In the genomic region with DNA sequence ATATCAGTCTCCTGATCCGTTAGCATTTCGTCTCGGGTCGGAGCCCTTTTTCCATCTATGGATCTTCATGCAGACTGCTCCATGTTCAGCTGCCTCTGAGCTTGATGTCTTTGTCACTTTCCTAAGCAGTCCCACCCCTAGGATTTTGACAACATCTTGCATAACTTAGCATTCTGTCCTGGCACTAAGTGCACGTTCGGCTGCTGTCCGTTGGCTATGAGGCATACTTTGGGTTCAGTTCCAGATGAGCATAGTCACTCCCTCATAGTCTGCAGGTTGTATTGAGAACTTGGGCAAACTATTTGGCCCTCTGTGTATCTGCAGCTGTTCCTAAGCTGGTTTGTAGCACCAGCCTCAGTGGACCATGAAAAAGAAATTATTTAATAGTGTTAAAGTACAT, we compare ENCODE assay signal across 28 mouse cellular contexts.
"Had no signal": no experiment of that assay in that cellular context is flagged by ENCODE, and none has a peak within 500 bp of the region (broad histone marks: within the 10 kb centered on the region; RNA-seq: fewer than 3 reads in every experiment).

No protein-coding gene starts in this region.

- H3K27ac ChIP-seq: gastrocnemius, adult 2 months; heart, adult 2 months; heart, embryonic 13.5 days; heart, embryonic 15.5 days; hindbrain, embryonic 10.5 days; hindbrain, embryonic 12.5 days; hindbrain, embryonic 14.5 days; intestine, embryonic 15.5 days; layer of hippocampus, adult 2 months; left cerebral cortex, adult 2 months; limb, embryonic 10.5 days; limb, embryonic 12.5 days; liver, embryonic 12.5 days; liver, embryonic 14.5 days had no signal

- H3K4me3 ChIP-seq: gastrocnemius, adult 2 months; heart, adult 2 months; heart, embryonic 13.5 days; heart, embryonic 15.5 days; hindbrain, embryonic 10.5 days; hindbrain, embryonic 12.5 days; intestine, embryonic 15.5 days; layer of hippocampus, adult 2 months; left cerebral cortex, adult 2 months; limb, embryonic 10.5 days; limb, embryonic 12.5 days; liver, embryonic 12.5 days had no signal

- ATAC-seq: hindbrain, embryonic 16.5 days; inflammation-experienced regulatory T-cells, adult 6 months; intestine, embryonic 15.5 days; intestine, postnatal 0 days; liver, embryonic 12.5 days had no signal

- H3K9me3 ChIP-seq: heart, embryonic 13.5 days; heart, embryonic 15.5 days; hindbrain, embryonic 10.5 days; hindbrain, embryonic 12.5 days; intestine, embryonic 15.5 days; limb, embryonic 10.5 days; limb, embryonic 12.5 days; liver, embryonic 12.5 days had no signal

- H3K27me3 ChIP-seq: heart, embryonic 13.5 days; heart, embryonic 15.5 days; hindbrain, embryonic 12.5 days; intestine, embryonic 15.5 days; limb, embryonic 12.5 days; liver, embryonic 12.5 days had no signal

- H3K4me1 ChIP-seq: heart, embryonic 13.5 days; heart, embryonic 15.5 days; hindbrain, embryonic 10.5 days; hindbrain, embryonic 12.5 days; intestine, embryonic 15.5 days; limb, embryonic 10.5 days; limb, embryonic 12.5 days; liver, embryonic 12.5 days had no signal

- H3K9ac ChIP-seq: heart, embryonic 13.5 days; heart, embryonic 15.5 days; hindbrain, embryonic 12.5 days; hindbrain, embryonic 14.5 days; intestine, embryonic 15.5 days; limb, embryonic 12.5 days; liver, embryonic 12.5 days; liver, embryonic 14.5 days had no signal

- H3K4me2 ChIP-seq: heart, embryonic 11.5 days; heart, embryonic 13.5 days; heart, embryonic 15.5 days; hindbrain, embryonic 12.5 days; hindbrain, embryonic 14.5 days; intestine, embryonic 15.5 days; limb, embryonic 12.5 days; liver, embryonic 12.5 days had no signal

- DNase-seq: gastrocnemius, adult 2 months; gastrocnemius, postnatal 10 days; gastrocnemius, postnatal 25 days; heart, adult 2 months; heart, postnatal 14 days; heart, postnatal 4 days; kidney, adult 18-20 months; kidney, adult 8-10 months; kidney, postnatal 10 days; kidney, postnatal 25 days; kidney, postnatal 4 days; liver had no signal

- H3K36me3 ChIP-seq: hindbrain, embryonic 12.5 days; intestine, embryonic 15.5 days had no signal
